Mouse (Mus musculus) adrenal gland, postnatal 4 days (tissue): ENCODE results near the gene Slc23a4. TPM values are rescaled to one million over a fixed set of nuclear protein-coding genes. Genes with fewer than 3 reads are reported as not detected.

Source experiments
- DNase-seq, 2 experiments: peaks; one replicate each; pipeline ENCODE4 v3.0.0; 2021 to 2022; ENCODE audit warnings: low spot score in 2 of 2, mixed read lengths in 2 of 2
- total RNA-seq, 2 experiments: library from RNA; stranded (reverse); gene quantifications; 2 replicates each; pipeline ENCODE4 v1.2.3; 2021

Slc23a4 gene
- total RNA-seq, 2 experiments from 2014 or later: 0.48 to 0.92 TPM

DNA sequence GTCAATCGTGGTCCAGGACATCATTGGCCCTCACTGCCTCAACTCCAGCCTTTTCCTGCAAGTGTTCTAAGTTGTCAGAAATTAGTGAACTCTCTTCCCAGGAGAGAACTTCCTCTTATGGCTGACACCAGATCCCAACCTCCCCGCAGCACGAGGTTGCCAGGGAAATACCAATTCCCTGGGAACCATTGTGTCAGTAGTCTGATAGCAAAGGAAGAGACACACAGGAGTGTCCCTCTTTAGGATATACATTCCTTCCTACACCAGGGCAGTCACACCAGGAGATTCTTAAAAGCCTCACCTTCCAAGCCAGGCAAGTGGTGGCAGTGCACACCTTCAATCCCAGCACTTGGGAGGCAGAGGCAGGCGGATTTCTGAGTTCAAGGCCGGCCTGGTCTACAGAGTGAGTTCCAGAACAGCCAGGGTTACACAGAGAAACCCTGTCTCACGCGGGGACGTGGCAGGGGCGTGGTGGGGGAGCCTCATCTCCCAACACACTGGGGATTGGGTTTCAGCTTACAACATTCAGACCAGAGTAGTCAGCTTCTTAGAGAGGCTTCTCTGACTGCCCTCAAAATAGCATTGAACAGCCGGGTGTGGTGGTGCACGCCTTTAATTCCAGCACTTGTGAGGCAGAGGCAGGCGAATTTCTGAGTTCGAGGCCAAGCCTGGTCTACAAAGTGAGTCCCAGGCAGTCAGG, 74.7 kb downstream of the Slc23a4 start:
- DNase-seq: no peak

DNA sequence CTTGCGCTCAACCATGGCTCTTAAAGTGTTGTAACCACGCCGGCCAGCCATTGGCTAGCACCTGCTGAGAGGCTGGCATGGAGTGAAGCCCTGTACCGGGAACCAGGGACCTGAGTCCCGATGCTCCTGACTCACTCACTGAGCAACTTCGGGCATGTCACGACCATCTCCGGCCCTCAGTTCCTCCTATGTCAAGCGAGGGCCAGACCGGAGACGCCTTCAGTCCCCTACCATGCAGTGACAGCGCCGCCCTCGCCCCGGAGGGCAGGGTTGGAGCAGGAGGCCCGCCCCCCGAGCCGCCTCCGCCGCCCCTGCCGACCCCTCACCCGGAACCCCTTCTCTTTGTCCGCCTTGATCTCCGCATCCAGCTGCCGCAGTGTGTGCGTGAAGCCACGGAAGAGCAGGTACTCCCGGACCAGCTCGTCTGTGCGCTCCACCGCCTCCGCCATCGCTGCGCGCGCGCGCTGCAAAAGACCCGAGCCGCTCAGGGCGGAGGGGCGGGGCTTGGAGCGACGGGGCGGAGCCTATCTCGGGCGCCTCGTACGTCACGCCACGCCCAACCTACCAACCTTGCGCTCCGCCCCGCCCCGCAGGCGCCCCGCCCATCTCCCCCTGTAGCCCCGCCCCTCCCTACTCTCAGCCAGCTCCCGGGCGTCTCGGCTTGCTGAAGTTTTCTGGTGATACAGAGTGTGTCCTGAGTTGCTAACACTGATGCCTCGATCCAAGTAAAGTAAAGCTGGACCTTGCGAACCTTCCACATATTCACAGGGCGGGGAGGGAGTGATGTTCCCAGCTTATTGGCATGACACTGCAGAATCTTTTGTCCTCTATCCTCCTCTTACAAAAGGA, 77.6 kb downstream of the Slc23a4 start, which contains the start of gene Wdr91:
Gene Wdr91 (minus strand): TSS at position 506 of the 849 bp plus-strand sequence.
- peak; percentile 87 to 89 for DNase-seq

DNA sequence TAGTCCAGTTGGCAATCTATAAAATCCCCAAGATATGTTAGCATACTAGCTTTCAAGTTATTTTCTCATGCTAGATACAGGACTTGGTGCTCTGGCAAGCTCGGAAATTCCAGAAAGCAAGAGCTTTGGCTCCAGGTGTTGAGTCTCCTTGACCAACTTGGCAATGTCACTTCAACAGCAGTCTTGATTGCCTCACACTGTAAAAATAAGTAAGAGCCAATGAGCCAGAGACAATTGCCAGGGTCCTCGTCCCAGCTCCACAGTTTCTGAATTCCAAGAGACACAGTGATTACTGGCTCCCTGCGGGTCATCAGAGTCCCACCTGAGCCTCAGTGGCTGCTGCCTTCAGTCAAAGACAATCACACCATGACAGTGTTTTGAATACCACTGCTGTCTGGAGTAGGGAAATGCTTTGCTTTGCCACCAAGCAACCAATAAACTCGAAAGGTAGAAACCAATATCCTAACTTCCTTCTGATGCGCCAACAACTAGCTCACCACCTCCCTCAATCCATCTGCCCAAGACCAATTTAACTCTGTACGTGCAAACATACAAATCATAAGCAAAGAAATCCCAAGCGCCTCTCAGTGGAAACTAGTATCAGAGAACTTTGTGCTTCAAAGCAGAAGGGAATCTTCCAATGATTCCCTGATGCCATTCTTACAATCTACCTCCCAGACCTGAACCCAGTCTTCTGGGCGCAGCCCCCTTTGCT, 78.4 kb downstream of the Slc23a4 start:
- DNase-seq: no peak

DNA sequence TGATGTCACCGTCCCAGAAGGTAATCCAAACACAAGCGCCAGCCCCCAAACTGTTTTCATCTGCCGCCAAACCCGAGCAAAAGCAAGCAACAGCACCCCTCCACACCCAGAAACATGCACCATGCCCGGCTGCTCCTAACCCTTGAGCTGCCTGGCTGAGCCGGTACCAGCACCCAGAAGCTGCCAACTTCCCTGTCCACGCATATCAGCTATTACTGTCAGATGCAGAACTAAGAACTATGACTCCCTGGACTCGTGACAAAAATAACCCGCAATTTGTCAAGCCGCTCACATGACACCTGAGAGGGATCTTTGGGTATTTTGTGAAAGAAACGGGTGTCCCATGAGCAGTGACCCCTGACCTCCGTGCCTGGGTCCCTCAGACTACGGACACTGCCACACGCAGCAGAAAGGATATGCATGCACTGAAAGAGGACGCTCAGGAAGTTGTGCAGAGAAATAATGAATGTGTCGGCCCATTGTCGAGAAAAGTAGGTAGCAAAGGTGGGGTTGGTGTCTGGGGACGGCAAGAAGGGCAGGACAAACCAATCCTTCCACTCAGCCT, 80.4 kb downstream of the Slc23a4 start:
- DNase-seq: no peak

DNA sequence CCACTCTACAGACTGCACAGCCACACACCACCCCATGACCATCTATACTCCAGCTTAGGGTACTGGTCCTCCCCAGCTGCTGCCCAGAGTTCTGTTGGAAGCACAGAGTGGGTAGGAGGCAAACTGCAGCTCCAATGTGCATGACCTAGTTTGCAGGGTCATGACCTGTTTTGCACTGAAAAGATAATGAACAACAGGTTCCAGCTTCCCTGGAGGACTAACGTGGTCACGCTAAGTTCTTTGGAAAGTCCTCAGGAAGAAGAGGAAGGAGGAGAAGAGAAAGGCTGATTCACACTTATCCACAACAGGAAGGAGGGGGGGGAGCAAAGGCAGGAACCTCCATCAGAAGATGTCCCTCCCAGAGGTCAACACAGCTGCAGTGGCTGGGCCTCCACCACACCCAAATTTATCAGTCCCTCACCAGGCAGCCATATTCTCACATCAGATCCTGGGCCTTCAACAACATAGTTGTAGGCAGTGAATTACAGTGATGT, 81.0 kb downstream of the Slc23a4 start:
- no peak for DNase-seq

DNA sequence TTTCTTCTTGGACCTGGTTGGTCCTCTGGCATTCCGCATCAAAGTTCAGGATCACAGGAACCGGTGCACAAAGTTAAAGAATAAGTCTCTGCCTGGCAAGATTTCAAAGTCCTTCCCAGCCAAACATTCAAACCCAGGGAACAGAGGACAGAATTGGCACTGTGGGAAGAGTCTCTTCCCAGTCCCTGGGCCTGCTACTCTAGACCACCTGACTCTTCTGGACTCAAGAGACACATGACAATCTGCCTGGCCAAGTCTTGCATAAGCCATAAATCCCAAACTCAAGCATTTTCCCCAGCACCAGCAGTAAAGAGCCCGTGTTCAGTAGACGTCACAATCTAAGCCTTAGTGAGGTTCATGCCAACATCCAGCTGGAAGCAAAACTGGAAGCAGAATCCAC, 81.5 kb downstream of the Slc23a4 start:
- no peak for DNase-seq

DNA sequence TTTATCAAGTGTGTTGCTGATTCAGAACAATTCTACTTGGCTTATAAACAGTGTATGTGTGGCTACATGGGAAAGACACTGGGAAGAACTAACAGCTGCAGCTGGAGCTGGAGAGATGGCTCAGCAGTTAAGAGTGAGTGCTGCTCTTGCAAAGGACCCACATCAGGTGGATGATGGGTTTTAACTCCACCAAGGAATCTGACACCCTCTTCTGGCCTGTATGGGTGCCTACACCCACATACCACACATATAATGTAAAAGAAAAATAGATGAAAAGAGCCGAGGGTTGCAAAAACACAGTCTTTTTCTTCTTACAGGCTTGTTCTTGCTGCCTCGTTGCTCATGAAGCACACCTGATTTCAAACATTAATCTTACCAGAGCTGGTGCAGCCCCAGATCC, 82.1 kb downstream of the Slc23a4 start:
- DNase-seq: no peak

DNA sequence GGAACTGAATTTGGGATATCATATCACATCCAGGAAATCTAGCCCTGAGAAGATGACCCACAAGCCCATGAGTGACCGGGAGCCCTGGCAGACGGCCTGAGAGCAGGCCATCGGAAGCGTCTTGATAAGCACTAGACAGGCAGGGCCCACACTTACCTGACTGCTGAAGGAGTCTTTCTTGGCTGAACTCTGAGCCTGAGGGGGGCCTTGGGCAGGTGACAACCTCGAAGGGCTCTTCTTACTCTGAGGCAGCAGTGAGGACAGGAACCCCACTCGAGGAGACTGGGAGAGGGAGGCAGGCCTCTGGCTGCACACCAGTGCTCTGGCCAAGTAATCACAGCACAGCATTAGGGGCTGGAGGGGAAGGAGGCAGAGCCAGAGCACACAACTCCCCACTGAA, 83.8 kb downstream of the Slc23a4 start:
- DNase-seq: no peak

DNA sequence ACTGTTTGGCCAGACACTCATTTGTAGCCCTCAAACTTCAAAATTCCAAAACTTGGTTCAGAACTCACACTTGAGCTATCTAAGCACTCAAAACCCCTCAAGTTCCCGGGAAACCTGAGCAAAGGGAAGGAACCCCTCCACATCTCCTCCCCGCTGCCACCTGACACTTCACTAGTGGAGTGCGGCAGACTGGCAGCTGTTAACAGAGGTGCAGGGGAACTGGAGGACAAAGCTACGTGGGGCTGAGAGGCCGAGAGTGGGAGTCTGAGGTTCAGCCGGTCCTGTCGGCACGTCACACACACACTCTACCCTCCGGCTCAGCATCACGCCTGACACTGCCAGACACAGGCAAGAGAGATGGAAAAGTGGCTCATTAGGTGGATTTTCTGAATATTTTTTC, 84.4 kb downstream of the Slc23a4 start:
- no peak for DNase-seq

DNA sequence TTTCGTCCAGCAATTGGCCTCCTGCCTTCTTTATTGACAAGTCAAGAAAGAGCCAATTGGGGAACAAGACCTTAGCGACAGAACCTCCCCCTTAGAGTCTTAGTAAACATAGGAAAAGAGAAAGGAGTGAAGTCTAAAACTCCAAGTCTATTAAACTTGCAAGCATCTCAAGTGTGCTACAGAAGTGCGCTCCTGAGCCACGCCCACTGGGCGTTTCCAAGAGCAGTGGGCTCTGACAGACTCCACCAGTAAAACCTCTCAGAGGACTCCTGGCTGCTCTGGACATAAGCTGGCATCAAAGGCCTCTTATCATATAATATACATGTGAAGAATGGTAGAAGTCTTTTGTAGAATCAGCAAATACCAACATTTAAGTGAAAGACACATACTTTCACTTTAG, 84.8 kb downstream of the Slc23a4 start:
- no peak for DNase-seq

DNA sequence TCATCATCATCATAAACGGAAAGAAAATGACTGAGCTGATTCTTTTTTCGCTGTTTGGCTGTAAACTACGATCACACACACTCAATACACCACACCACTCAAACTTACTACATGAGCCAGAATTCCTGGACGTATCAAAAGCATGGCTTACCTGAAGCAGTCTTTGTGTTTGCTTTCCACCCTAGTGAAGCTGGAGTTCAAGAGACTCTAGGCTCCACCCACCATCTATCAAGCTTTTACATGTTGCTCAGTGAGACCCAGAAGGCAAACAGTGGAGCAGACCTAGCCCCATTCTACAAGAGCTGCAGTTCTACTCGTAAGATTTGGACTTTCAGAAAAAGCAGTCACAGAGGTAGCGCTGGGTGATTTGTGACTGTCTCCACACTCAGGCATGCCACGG, 85.6 kb downstream of the Slc23a4 start:
- no peak for DNase-seq

DNA sequence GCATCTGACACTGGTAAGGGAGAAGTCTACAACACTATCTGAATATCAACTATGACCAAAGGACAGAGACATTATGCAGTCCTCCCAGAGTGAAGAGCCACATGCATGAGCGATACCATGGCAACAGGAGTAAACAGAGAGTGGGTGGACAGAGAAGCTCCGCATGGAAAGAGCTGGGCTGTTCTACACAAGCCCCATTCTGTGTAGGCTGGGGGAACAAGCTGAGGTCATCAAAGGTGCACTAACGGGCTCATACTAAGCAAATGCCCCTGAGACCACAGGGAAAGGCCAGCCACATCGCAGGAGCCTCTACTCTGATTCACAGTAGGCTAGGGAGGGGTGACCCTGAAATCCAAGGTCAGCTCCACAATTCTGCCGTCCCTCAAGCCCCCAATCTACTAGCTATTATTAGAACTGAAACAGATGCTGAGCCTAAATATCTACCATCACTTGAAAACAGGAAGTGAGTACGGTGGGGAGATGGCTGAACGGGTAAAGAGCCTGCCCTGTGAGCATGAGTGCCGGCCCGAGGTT, 86.2 kb downstream of the Slc23a4 start:
- DNase-seq: no peak

DNA sequence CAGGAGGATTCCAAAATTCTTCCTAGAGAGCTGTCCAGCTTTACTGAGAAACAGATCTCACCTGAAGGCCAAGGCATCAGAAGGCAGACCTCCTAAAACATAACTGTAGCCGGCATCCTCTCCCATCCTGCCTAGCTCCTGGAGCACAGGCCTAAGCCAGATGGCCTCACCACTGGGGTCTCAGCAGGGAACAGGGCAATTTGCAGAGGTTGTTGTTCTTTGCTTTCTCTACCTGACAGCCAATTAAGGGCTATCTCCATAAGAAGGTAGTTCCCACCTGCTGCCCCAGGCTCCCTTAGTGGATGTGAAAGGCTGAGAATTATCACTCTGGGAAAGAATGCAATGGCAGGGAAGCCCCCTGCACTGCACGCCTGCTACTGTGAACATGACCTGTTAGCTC, 87.2 kb downstream of the Slc23a4 start:
- DNase-seq: no peak

DNA sequence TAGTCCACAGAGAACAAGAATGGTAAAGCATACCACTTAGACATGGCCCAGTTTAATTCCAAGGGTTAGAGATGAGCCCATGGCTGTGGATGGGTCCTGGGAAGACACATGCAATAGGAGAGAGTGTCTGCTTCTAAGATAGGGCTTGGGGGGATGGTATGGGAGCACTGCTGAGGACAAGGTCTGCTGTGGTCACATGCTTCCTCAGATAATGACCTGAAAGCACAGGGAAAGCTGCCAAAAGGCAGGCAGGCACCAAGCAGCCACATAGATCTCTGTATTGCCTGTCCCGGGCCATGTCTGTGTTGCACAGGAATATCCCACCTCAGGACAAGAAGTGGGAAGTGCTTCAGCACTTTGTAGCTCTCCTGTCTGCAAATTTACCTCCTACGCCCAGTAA, 89.1 kb downstream of the Slc23a4 start:
- DNase-seq: no peak

DNA sequence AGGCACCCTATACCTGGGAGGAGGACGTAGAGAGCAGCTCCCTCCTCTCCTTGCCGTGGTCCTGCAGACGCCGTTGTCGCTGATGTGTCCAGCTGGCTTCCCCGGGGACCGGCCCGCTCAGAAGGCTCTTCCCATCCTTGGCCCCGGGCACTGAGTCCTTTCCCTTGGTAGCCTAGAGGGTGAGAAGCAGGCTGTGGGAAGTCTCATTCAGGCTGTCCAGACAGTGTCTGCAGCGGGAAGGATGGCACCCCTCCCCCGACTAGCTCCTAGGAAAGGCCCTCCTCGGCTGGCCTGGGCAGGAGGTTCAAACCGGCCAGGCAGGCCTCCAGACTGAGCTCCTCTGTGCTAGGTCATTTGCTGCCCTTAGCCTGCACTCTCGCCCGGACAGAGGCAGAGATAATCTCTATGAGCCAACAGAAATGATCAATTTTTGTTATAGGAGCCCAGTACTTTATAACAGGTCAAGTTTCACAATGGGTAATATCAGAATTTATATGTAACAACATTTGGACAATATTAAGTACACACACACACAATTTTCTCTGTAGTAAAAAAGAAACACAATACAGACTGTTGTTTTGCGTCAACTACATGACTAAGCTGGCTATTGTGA, 91.9 kb downstream of the Slc23a4 start:
- no peak for DNase-seq

DNA sequence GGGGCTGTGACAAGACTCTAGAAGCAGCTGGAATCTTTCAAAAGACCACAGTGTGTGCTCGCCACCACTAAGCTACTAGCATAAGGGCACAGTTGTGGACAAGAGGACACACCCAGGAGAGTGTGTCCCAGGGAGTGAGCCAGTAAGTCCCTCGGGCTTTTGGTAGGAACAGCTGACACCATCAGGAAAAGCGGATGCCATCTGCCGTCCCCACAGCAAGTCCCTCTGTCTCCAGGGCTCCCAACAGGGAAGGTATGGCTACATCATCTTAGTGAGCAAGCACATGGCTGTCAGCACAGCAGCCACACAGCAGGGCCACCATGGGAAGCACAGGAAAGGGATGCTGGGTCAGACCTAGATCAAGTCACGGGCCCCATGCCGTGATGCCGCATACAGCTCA, 92.6 kb downstream of the Slc23a4 start:
- DNase-seq: no peak

Other genes with a start within 250 kb of the Slc23a4 start
- gene Agbl3, start 208.0 kb downstream of the Slc23a4 start, total RNA-seq: 10 to 100 TPM; 22.1 to 24.7 TPM
- 10 to 100 TPM; 15.4 to 16.8 TPM for gene Tmem140, start 125.3 kb downstream of the Slc23a4 start, total RNA-seq
- 1 to 10 TPM; 8.8 to 9.8 TPM for gene Cyren, start 110.3 kb downstream of the Slc23a4 start, total RNA-seq
- 10 to 100 TPM; 23.9 to 24.7 TPM for gene Wdr91, start 77.5 kb downstream of the Slc23a4 start, total RNA-seq
- not detected for gene Stra8, start 68.2 kb downstream of the Slc23a4 start, total RNA-seq
- gene Cnot4, start 145.3 kb upstream of the Slc23a4 start, total RNA-seq: 10 to 100 TPM; 25.0 to 26.0 TPM
- gene Nup205, start 189.0 kb upstream of the Slc23a4 start, total RNA-seq: 10 to 100 TPM; 44.1 to 55.1 TPM